Mouse (Mus musculus) kidney, postnatal 25 days (tissue): ENCODE results near the gene Dennd2a.
A peak's percentile ranks its signal among the peaks of the same experiment; 100 is the strongest.

Experiments used
- DNase-seq, 2 experiments: peaks; one replicate each; pipeline ENCODE4 v3.0.0; 2021; ENCODE audit warnings: mixed read lengths in 2 of 2

Dennd2a gene

GRCm38 (mm10) chr6:39503476-39503875 lies 54.2 kb downstream of the Dennd2a start:
- DNase-seq, result no peak

GRCm38 (mm10) chr6:39497165-39497564 lies 60.5 kb downstream of the Dennd2a start:
- no peak for DNase-seq

- no peak for DNase-seq
Measured at GRCm38 (mm10) chr6:39493129-39493714, 64.4 kb downstream of the Dennd2a start.

- no peak for DNase-seq
Measured at GRCm38 (mm10) chr6:39492161-39492560, 65.5 kb downstream of the Dennd2a start.

GRCm38 (mm10) chr6:39491203-39491602 lies 66.5 kb downstream of the Dennd2a start:
- DNase-seq, result no peak

GRCm38 (mm10) chr6:39488292-39488691 lies 69.4 kb downstream of the Dennd2a start:
- no peak for DNase-seq

- DNase-seq, result no peak
Measured at GRCm38 (mm10) chr6:39483656-39484055, 74.0 kb downstream of the Dennd2a start.

GRCm38 (mm10) chr6:39478509-39479150 lies 79.0 kb downstream of the Dennd2a start:
- DNase-seq, result no peak

- DNase-seq, result no peak
Measured at GRCm38 (mm10) chr6:39476617-39477016, 81.0 kb downstream of the Dennd2a start.

- peak in 1 of 2 experiments; percentile 8 for DNase-seq
Measured at GRCm38 (mm10) chr6:39474424-39474823, 83.2 kb downstream of the Dennd2a start.

GRCm38 (mm10) chr6:39472837-39473236 lies 84.8 kb downstream of the Dennd2a start:
- no peak for DNase-seq

- DNase-seq, result no peak
Measured at GRCm38 (mm10) chr6:39472271-39472670, 85.4 kb downstream of the Dennd2a start.

GRCm38 (mm10) chr6:39470076-39470475 lies 87.6 kb downstream of the Dennd2a start:
- DNase-seq, result no peak

- DNase-seq, result no peak
Measured at GRCm38 (mm10) chr6:39469427-39469826, 88.2 kb downstream of the Dennd2a start.

GRCm38 (mm10) chr6:39462621-39463538 lies 94.8 kb downstream of the Dennd2a start:
- DNase-seq, result peak; percentile 81 to 93

GRCm38 (mm10) chr6:39460040-39460439 lies 97.6 kb downstream of the Dennd2a start:
- DNase-seq, result peak in 1 of 2 experiments; percentile 16

GRCm38 (mm10) chr6:39455339-39456160 lies 102.1 kb downstream of the Dennd2a start:
- no peak for DNase-seq

GRCm38 (mm10) chr6:39454616-39455015 lies 103.1 kb downstream of the Dennd2a start:
- DNase-seq, result no peak

- no peak for DNase-seq
Measured at GRCm38 (mm10) chr6:39453564-39453963, 104.1 kb downstream of the Dennd2a start.

GRCm38 (mm10) chr6:39451033-39451432 lies 106.6 kb downstream of the Dennd2a start:
- no peak for DNase-seq

GRCm38 (mm10) chr6:39450580-39450979 lies 107.1 kb downstream of the Dennd2a start:
- DNase-seq, result no peak

GRCm38 (mm10) chr6:39447429-39448185 lies 110.1 kb downstream of the Dennd2a start:
- no peak for DNase-seq
